Mouse (Mus musculus): ENCODE data around the gene Tdp2.

The Tdp2 gene

GRCm38 (mm10) chr13:24831353-24832130, at the start of gene Tdp2, which contains the start of gene Acot13:
TSS of gene Tdp2 (plus strand) at chr13:24831679.
TSS of gene Acot13 (minus strand) at chr13:24831540.
- peak; percentile 99 for DNase-seq (ENCODE audit: extremely low read depth, insufficient read length, low spot score)

GRCm38 (mm10) chr13:24781916-24782315, 49.6 kb upstream of the Tdp2 start:
- no peak for DNase-seq (ENCODE audit: extremely low read depth, insufficient read length, low spot score)

GRCm38 (mm10) chr13:24786014-24786490, 45.4 kb upstream of the Tdp2 start:
- peak; percentile 78 for DNase-seq (ENCODE audit: extremely low read depth, insufficient read length, low spot score)

- DNase-seq (ENCODE audit: extremely low read depth, insufficient read length, low spot score) = no peak
These were observed 44.0 kb upstream of the Tdp2 start for GRCm38 (mm10) chr13:24787477-24787876.

GRCm38 (mm10) chr13:24791349-24791748, 40.1 kb upstream of the Tdp2 start:
- peak; percentile 43 for DNase-seq (ENCODE audit: extremely low read depth, insufficient read length, low spot score)

- DNase-seq (ENCODE audit: extremely low read depth, insufficient read length, low spot score) = peak; percentile 65
These were observed 39.0 kb upstream of the Tdp2 start for GRCm38 (mm10) chr13:24792411-24793045.

GRCm38 (mm10) chr13:24798686-24799085, 32.8 kb upstream of the Tdp2 start:
- no peak for DNase-seq (ENCODE audit: extremely low read depth, insufficient read length, low spot score)

- DNase-seq (ENCODE audit: extremely low read depth, insufficient read length, low spot score) = peak; percentile 27
These were observed 32.1 kb upstream of the Tdp2 start for GRCm38 (mm10) chr13:24799378-24799777.

GRCm38 (mm10) chr13:24799925-24800673, 31.4 kb upstream of the Tdp2 start:
- DNase-seq (ENCODE audit: extremely low read depth, insufficient read length, low spot score) = peak; percentile 43

GRCm38 (mm10) chr13:24800674-24801307, 30.7 kb upstream of the Tdp2 start:
- DNase-seq (ENCODE audit: extremely low read depth, insufficient read length, low spot score) = peak; percentile 90

- DNase-seq (ENCODE audit: extremely low read depth, insufficient read length, low spot score) = no peak
These were observed 30.1 kb upstream of the Tdp2 start, which contains the start of gene BC005537 for GRCm38 (mm10) chr13:24801308-24801921. TSS of gene BC005537 (plus strand) at chr13:24801657.

- DNase-seq (ENCODE audit: extremely low read depth, insufficient read length, low spot score) = peak; percentile 48
These were observed 29.3 kb upstream of the Tdp2 start for GRCm38 (mm10) chr13:24802131-24802691.

- DNase-seq (ENCODE audit: extremely low read depth, insufficient read length, low spot score) = no peak
These were observed 28.3 kb upstream of the Tdp2 start for GRCm38 (mm10) chr13:24803196-24803595.

- DNase-seq (ENCODE audit: extremely low read depth, insufficient read length, low spot score) = no peak
These were observed 25.4 kb upstream of the Tdp2 start for GRCm38 (mm10) chr13:24806079-24806478.

- DNase-seq (ENCODE audit: extremely low read depth, insufficient read length, low spot score) = no peak
These were observed 19.0 kb upstream of the Tdp2 start for GRCm38 (mm10) chr13:24812521-24812920.

GRCm38 (mm10) chr13:24814616-24815015, 16.9 kb upstream of the Tdp2 start:
- DNase-seq (ENCODE audit: extremely low read depth, insufficient read length, low spot score) = no peak

- DNase-seq (ENCODE audit: extremely low read depth, insufficient read length, low spot score) = peak; percentile 32
These were observed 15.1 kb upstream of the Tdp2 start for GRCm38 (mm10) chr13:24816125-24817092.

GRCm38 (mm10) chr13:24819931-24820330, 11.5 kb upstream of the Tdp2 start:
- DNase-seq (ENCODE audit: extremely low read depth, insufficient read length, low spot score) = no peak
